Mouse (Mus musculus) kidney, embryonic 16.5 days (tissue): ENCODE measurements around the gene Emc10. TPM values are rescaled to one million over a fixed set of nuclear protein-coding genes. Genes with fewer than 3 reads are reported as not detected.

ENCODE experiments used
- microRNA-seq: library from miRNA; unstranded; fragments of <30 nt; microRNA quantifications from one replicate; pipeline ENCODE4, GENCODE M21; 2016
- polyA plus RNA-seq: library from polyadenylated mRNA; unstranded; fragments of >200 nt; fragmentation: Nextera tagmentation; extraction: Ambion mirVana; gene quantifications from 2 replicates; pipeline ENCODE4 v1.2.1, GENCODE M21; 2015

The Emc10 gene
- polyA plus RNA-seq, 1 experiment from 2014 or later: 117 TPM

Small RNA genes lying within 50 kb of the gene (microRNA-seq; reads per million reads assigned to microRNA genes)
- gene Mir7052 (0.79 reads per million), gene Mir7053 (not detected)

Other genes starting within 250 kb of the Emc10 start
- 1.9 and 2.0 TPM in 2 replicates for gene 1700028J19Rik, start 249.8 kb downstream of the Emc10 start, polyA plus RNA-seq
- gene 2410002F23Rik, start 249.8 kb downstream of the Emc10 start, polyA plus RNA-seq: 178 and 180 TPM in 2 replicates
- not detected in 2 replicates for gene Acp4, start 239.2 kb downstream of the Emc10 start, polyA plus RNA-seq
- not detected in 2 replicates for gene Gm15517, start 235.1 kb downstream of the Emc10 start, polyA plus RNA-seq
- 3.6 and 5.8 TPM in 2 replicates for gene Clec11a, start 189.6 kb downstream of the Emc10 start, polyA plus RNA-seq
- gene Shank1, start 186.3 kb downstream of the Emc10 start, polyA plus RNA-seq: 1.5 and 1.7 TPM in 2 replicates
- gene Syt3, start 112.4 kb downstream of the Emc10 start, polyA plus RNA-seq: 2.7 and 3.4 TPM in 2 replicates
- gene 1700008O03Rik, start 110.7 kb downstream of the Emc10 start, polyA plus RNA-seq: 0.64 and 1.1 TPM in 2 replicates
- 0.25 and 0.32 TPM in 2 replicates for gene Lrrc4b, start 67.5 kb downstream of the Emc10 start, polyA plus RNA-seq
- gene Aspdh, start 31.1 kb downstream of the Emc10 start, polyA plus RNA-seq: 6.9 and 7.7 TPM in 2 replicates
- 88.1 and 89.5 TPM in 2 replicates for gene Josd2, start 28.5 kb downstream of the Emc10 start, polyA plus RNA-seq
- 15.4 and 17.8 TPM in 2 replicates for gene Fam71e1, start 52 bp upstream of the Emc10 start, polyA plus RNA-seq
- 0.12 and 0.14 TPM in 2 replicates for gene Mybpc2, start 28.1 kb upstream of the Emc10 start, polyA plus RNA-seq
- gene Spib, start 35.5 kb upstream of the Emc10 start, polyA plus RNA-seq: 0.10 and 0.11 TPM in 2 replicates
- 105 and 107 TPM in 2 replicates for gene Pold1, start 52.3 kb upstream of the Emc10 start, polyA plus RNA-seq
- 93.1 and 94.3 TPM in 2 replicates for gene Nr1h2, start 57.4 kb upstream of the Emc10 start, polyA plus RNA-seq
- 70.0 and 83.8 TPM in 2 replicates for gene Napsa, start 75.9 kb upstream of the Emc10 start, polyA plus RNA-seq
- 0.11 and 0.14 TPM in 2 replicates for gene Kcnc3, start 94.1 kb upstream of the Emc10 start, polyA plus RNA-seq
- gene Myh14, start 174.3 kb upstream of the Emc10 start, polyA plus RNA-seq: 1.7 and 2.0 TPM in 2 replicates
- not detected in 2 replicates for gene Izumo2, start 212.2 kb upstream of the Emc10 start, polyA plus RNA-seq